Mouse (Mus musculus) thymus, postnatal 25 days (tissue): ENCODE results near the gene Cd47.

Experiments used
- DNase-seq: peaks from one replicate; pipeline ENCODE4 v3.0.0; 2022

Gene Cd47

GRCm38 (mm10) chr16:49915532-49916476, 115.5 kb downstream of the Cd47 start:
- DNase-seq: no peak

- no peak for DNase-seq
Measured at GRCm38 (mm10) chr16:49920191-49920590, 119.9 kb downstream of the Cd47 start.

- DNase-seq: no peak
Measured at GRCm38 (mm10) chr16:49921677-49922076, 121.3 kb downstream of the Cd47 start.

GRCm38 (mm10) chr16:49922098-49922497, 121.8 kb downstream of the Cd47 start:
- no peak for DNase-seq

- no peak for DNase-seq
Measured at GRCm38 (mm10) chr16:49923720-49924119, 123.4 kb downstream of the Cd47 start.

- no peak for DNase-seq
Measured at GRCm38 (mm10) chr16:49924941-49925340, 124.6 kb downstream of the Cd47 start.

- DNase-seq: no peak
Measured at GRCm38 (mm10) chr16:49933274-49933673, 132.9 kb downstream of the Cd47 start.

- DNase-seq: no peak
Measured at GRCm38 (mm10) chr16:49936008-49936443, 135.7 kb downstream of the Cd47 start.

GRCm38 (mm10) chr16:49936793-49937192, 136.5 kb downstream of the Cd47 start:
- DNase-seq: no peak

- no peak for DNase-seq
Measured at GRCm38 (mm10) chr16:49937218-49938165, 137.2 kb downstream of the Cd47 start.

- no peak for DNase-seq
Measured at GRCm38 (mm10) chr16:49938483-49939301, 138.4 kb downstream of the Cd47 start.

GRCm38 (mm10) chr16:49939376-49939775, 139.0 kb downstream of the Cd47 start:
- DNase-seq: no peak

GRCm38 (mm10) chr16:49940473-49940872, 140.1 kb downstream of the Cd47 start:
- no peak for DNase-seq

- DNase-seq: no peak
Measured at GRCm38 (mm10) chr16:49941031-49941430, 140.7 kb downstream of the Cd47 start.

- no peak for DNase-seq
Measured at GRCm38 (mm10) chr16:49943726-49944125, 143.4 kb downstream of the Cd47 start.

GRCm38 (mm10) chr16:49945084-49945483, 144.8 kb downstream of the Cd47 start:
- no peak for DNase-seq

GRCm38 (mm10) chr16:49947049-49947448, 146.7 kb downstream of the Cd47 start:
- DNase-seq: no peak

GRCm38 (mm10) chr16:49947610-49948009, 147.3 kb downstream of the Cd47 start:
- DNase-seq: no peak

- no peak for DNase-seq
Measured at GRCm38 (mm10) chr16:49948287-49948686, 148.0 kb downstream of the Cd47 start.

- no peak for DNase-seq
Measured at GRCm38 (mm10) chr16:49949261-49949660, 148.9 kb downstream of the Cd47 start.

- no peak for DNase-seq
Measured at GRCm38 (mm10) chr16:49950340-49950739, 150.0 kb downstream of the Cd47 start.

GRCm38 (mm10) chr16:49951288-49951691, 151.0 kb downstream of the Cd47 start:
- DNase-seq: no peak
